Mouse (Mus musculus): ENCODE data around the gene Jph3. TPM values are rescaled to one million over a fixed set of nuclear protein-coding genes. Genes with fewer than 3 reads are reported as not detected.

Gene Jph3
- polyA plus RNA-seq, 1 experiment from 2014 or later = 0.11 TPM

DNA sequence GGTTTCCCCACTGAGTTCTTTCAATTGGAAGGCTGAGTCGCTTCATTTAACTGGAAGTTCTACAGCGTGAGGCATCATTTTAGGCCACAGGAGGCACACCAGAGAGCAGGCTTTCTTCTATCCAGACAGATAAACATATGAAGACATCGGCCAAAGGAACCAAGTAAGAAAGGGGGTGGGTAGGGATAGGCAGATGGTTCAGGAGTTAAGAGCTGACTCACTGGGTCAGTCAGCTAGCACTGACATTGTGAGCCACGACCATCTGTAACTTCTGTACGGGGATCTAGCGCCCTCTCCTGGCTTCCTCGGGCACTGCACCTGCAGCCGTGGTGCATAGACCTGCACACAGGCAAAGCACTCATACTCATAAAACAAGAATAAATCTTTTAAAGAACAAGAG, 111.8 kb downstream of the Jph3 start:
- TF ChIP-seq EP300 (IDR thresholded peaks at IDR 0.05; ENCODE audit: low read depth) (no peak), CTCF (IDR thresholded peaks at IDR 0.05; ENCODE audit: low read depth) (peak; percentile 74)
- DNase-seq = peak; percentile 67
- peak; percentile 51 for ATAC-seq

DNA sequence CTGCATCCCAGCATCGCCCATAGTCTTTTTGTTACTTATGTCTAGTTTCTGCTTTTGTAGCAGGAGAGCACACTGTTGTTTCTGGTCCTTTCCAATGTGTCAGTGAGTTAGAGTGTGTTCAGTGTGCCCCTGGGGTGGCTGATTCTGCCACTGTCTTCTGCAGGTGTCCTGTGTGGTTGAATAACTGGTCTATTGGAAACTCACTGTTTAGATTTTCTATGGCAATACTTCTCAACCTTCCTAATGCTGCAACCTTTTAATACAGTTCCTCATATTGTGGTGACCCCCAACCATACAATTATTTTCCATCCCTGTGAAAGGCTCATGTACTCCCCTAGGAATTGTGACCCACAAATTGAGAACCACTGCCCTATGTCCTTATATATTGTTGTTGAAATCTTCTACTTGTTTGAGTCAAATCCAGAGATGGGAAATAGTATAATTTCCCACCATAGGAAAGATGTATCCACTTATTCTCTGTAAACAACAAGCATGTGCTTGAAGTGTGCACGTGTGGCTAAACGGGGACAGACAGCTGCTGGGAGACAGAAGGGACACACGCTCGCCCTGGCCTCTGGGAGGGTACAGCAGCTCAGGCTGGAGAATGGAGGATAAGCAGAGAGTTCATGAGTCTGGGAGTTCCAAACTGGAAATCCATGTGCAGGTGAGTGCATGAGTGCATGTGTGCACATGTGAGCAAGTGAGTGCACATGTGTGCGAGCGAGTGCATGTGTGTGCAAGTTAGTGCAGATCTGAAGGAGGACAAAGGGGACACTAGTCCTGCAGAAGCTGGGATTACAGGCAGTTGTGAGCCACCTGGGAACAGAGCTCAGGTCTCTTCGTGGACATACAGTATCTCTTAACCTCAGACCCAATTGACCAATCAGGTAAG, 112.9 kb downstream of the Jph3 start:
- no peak overlapping the region for H3K27ac ChIP-seq (ENCODE audit: low read depth)
- ATAC-seq (no peak), DNase-seq (no peak)
- no peak overlapping the region for H3K9ac ChIP-seq (replicated peaks)
- WGBS (ENCODE audit: insufficient replicate concordance) = 84% methylated on average over 8 of the region's 8 CpGs
- H3K4me3 ChIP-seq (ENCODE audit: low read depth, low read length) = no peak overlapping the region
- no peaks in the 10 kb centered on the region for H3K27me3 ChIP-seq (ENCODE audit: insufficient read depth, low read length)
- no peaks in the 10 kb centered on the region; the same call in 1 of the 2 replicates for H3K36me3 ChIP-seq (replicated peaks; ENCODE audit: insufficient read depth, low read length)
- H3K9me3 ChIP-seq (ENCODE audit: low read length) = no peaks in the 10 kb centered on the region
- no peak overlapping the region for H3K4me2 ChIP-seq (ENCODE audit: low read depth, low read length)
- no peak for TF ChIP-seq CTCF (IDR thresholded peaks at IDR 0.05; ENCODE audit: low read depth)
- no peak for TF ChIP-seq EP300 (IDR thresholded peaks at IDR 0.05; ENCODE audit: low read depth)
- no peaks in the 10 kb centered on the region for H3K4me1 ChIP-seq (ENCODE audit: insufficient read depth)

More for the DNA sequence above, 111.8 kb downstream of the Jph3 start:
- no peaks in the 10 kb centered on the region for H3K9me3 ChIP-seq (ENCODE audit: low read length)
- no peak overlapping the region for H3K4me3 ChIP-seq (ENCODE audit: low read depth, low read length)
- H3K9ac ChIP-seq (replicated peaks) = no peak overlapping the region
- WGBS (ENCODE audit: insufficient replicate concordance) = 55% methylated on average over 8 of the region's 8 CpGs
- H3K4me1 ChIP-seq (ENCODE audit: insufficient read depth) = no peaks in the 10 kb centered on the region
- H3K27me3 ChIP-seq (ENCODE audit: insufficient read depth, low read length) = no peaks in the 10 kb centered on the region
- no peak overlapping the region for H3K4me2 ChIP-seq (ENCODE audit: low read depth, low read length)
- H3K36me3 ChIP-seq (replicated peaks; ENCODE audit: insufficient read depth, low read length) = no peaks in the 10 kb centered on the region; the same call in 1 of the 2 replicates
- no peak overlapping the region for H3K27ac ChIP-seq (ENCODE audit: low read depth)

DNA sequence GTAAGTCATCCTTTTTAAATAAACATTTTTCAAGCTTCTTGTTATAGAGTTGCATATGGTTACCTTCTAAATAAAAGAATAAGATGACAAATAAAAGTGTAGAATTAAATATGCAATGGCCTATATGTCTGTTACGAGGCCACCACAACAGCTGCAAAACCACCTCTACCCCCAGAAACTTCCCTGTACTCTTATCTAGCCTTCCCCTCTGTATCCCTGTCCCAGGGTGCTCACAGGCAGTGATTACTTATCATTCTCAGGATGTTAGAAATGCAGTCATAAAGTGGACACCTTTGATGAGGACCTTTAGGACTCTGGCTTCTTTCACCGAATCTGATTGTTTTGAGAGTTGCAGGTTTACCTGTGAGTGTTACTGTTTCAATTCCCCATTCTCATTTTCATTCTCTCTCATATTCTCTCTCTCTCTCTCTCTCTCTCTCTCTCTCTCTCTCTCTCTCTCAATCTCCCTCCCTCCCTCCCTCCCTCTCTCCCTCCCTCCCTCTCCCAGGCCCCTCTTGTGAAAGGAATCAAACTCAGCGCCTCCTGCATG, 113.8 kb downstream of the Jph3 start:
- H3K27ac ChIP-seq (ENCODE audit: low read depth) = no peak overlapping the region

More for the DNA sequence above, 113.8 kb downstream of the Jph3 start:
- no peak for ATAC-seq
- 69% methylated on average over 3 of the region's 3 CpGs for WGBS (ENCODE audit: insufficient replicate concordance)
- no peaks in the 10 kb centered on the region for H3K4me1 ChIP-seq (ENCODE audit: insufficient read depth)
- H3K9ac ChIP-seq (replicated peaks) = no peak overlapping the region
- no peak overlapping the region for H3K4me3 ChIP-seq (ENCODE audit: low read depth, low read length)
- H3K36me3 ChIP-seq (replicated peaks; ENCODE audit: insufficient read depth, low read length) = no peaks in the 10 kb centered on the region; the same call in 1 of the 2 replicates
- no peak for DNase-seq
- no peaks in the 10 kb centered on the region for H3K27me3 ChIP-seq (ENCODE audit: insufficient read depth, low read length)
- no peak overlapping the region for H3K4me2 ChIP-seq (ENCODE audit: low read depth, low read length)
- no peaks in the 10 kb centered on the region for H3K9me3 ChIP-seq (ENCODE audit: low read length)
- TF ChIP-seq CTCF (IDR thresholded peaks at IDR 0.05; ENCODE audit: low read depth) (no peak), EP300 (IDR thresholded peaks at IDR 0.05; ENCODE audit: low read depth) (no peak)

Other genes starting within 250 kb of the Jph3 start
- not detected in 2 replicates for gene 1700018B08Rik, start 185.3 kb upstream of the Jph3 start, polyA plus RNA-seq (2015; fragmentation: Nextera tagmentation; extraction: Ambion mirVana)
- gene Fbxo31, start 150.8 kb upstream of the Jph3 start, polyA plus RNA-seq (2015; fragmentation: Nextera tagmentation; extraction: Ambion mirVana) = 12.3 and 13.9 TPM in 2 replicates
- 205 and 222 TPM in 2 replicates for gene Map1lc3b, start 139.3 kb upstream of the Jph3 start, polyA plus RNA-seq (2015; fragmentation: Nextera tagmentation; extraction: Ambion mirVana)
- gene Zcchc14, start 76.7 kb upstream of the Jph3 start, polyA plus RNA-seq (2015; fragmentation: Nextera tagmentation; extraction: Ambion mirVana) = 1.9 and 2.3 TPM in 2 replicates
- gene Klhdc4, start 99.9 kb downstream of the Jph3 start, polyA plus RNA-seq (2015; fragmentation: Nextera tagmentation; extraction: Ambion mirVana) = 8.2 and 8.7 TPM in 2 replicates
- gene Slc7a5, start 178.1 kb downstream of the Jph3 start, polyA plus RNA-seq (2015; fragmentation: Nextera tagmentation; extraction: Ambion mirVana) = 10.5 and 10.8 TPM in 2 replicates
- 5.9 and 9.6 TPM in 2 replicates for gene Car5a, start 215.3 kb downstream of the Jph3 start, polyA plus RNA-seq (2015; fragmentation: Nextera tagmentation; extraction: Ambion mirVana)
- 7.6 and 7.9 TPM in 2 replicates for gene Banp, start 220.1 kb downstream of the Jph3 start, polyA plus RNA-seq (2015; fragmentation: Nextera tagmentation; extraction: Ambion mirVana)

All from liver, postnatal 0 days (tissue).